Mouse (Mus musculus) forebrain, embryonic 10.5 days (tissue): ENCODE results near the gene Sash1. TPM values are rescaled to one million over a fixed set of nuclear protein-coding genes. Genes with fewer than 3 reads are reported as not detected.

ENCODE experiments used
- DNase-seq: peaks from one replicate; pipeline ENCODE4 v3.0.0-alpha.2; 2017; ENCODE audit warnings: low spot score; ENCODE audit errors: extremely low spot score
- H3K27ac ChIP-seq: fragments of 300-500 bp; sonication (generic); 2 replicates; pipeline ENCODE4 v1.5.1; 2016; ENCODE audit warnings: mild to moderate bottlenecking
- H3K27me3 ChIP-seq: fragments of 300-500 bp; sonication (generic); 2 replicates; pipeline ENCODE4 v1.6.1; 2016; ENCODE audit warnings: mild to moderate bottlenecking; ENCODE audit not compliant: poor library complexity, severe bottlenecking
- H3K36me3 ChIP-seq: fragments of 300-500 bp; sonication (generic); replicated peaks from 2 replicates; pipeline ENCODE4 v1.6.1; 2016; ENCODE audit warnings: mild to moderate bottlenecking, moderate library complexity
- H3K4me1 ChIP-seq: fragments of 300-500 bp; sonication (generic); 2 replicates; pipeline ENCODE4 v1.6.1; 2016
- H3K4me3 ChIP-seq: fragments of 300-500 bp; sonication (generic); 2 replicates; pipeline ENCODE4 v1.5.1; 2016; ENCODE audit warnings: mild to moderate bottlenecking, moderate library complexity
- H3K9me3 ChIP-seq: fragments of 300-500 bp; sonication (generic); 2 replicates; pipeline ENCODE4 v1.6.1; 2016; ENCODE audit warnings: mild to moderate bottlenecking, moderate library complexity
- WGBS: fragments of 180-500 bp; shearing (Covaris S2); methylation state at CpG from one replicate; pipeline ENCODE4 v1.1.7; 2016; 5-methylcytosine and 5-hydroxymethylcytosine counted together
- polyA plus RNA-seq: library from polyadenylated mRNA; unstranded; fragments of >200 nt; fragmentation: Nextera tagmentation; extraction: Ambion mirVana; gene quantifications from 2 replicates; pipeline ENCODE4 v1.2.1, GENCODE M21; 2016

Gene Sash1
- polyA plus RNA-seq, 1 experiment from 2014 or later, result 2.8 TPM

GRCm38 (mm10) chr10:8870368-8870767, 15.5 kb downstream of the Sash1 start:
- Histone ChIP-seq H3K27ac (no peak overlapping the region), H3K9me3 (no peaks in the 10 kb centered on the region), H3K4me3 (no peak overlapping the region), H3K27me3 (no peaks in the 10 kb centered on the region), H3K36me3 (no peaks in the 10 kb centered on the region; the same call in 1 of the 2 replicates), H3K4me1 (0 out of 2 replicates have a peak, but pooled peaks cover 3% of the 10 kb centered on the region)
- 88% methylated on average over 3 of the region's 3 CpGs for WGBS
- DNase-seq, result no peak

DNA sequence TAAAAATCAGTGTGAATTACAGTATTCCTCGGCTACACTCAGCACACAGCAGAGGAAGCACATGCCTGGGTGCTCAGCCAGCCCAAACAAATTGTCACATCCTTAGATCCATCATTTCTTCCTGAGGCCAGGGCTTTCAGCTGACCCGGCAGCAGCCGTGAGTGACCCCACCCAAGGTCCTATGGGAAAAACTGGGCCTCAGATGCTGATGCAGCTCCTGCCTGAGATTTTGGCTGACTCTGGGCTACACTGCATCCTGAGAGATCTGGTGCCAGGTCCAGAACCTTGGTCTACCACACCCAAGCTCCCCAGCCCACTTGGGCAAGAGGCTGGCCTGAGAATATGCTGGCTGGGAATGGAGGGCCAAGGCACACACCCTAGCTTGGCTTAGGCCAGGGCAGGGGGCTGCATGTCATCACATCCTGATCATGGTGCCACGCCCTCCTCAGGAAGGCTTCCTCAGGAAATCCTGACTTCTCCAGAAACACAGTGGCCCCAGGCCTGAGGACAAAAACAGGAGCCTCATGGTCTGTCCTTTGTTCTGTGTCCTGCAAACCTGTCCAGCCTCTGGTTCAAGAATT, 19.7 kb downstream of the Sash1 start:
- H3K36me3 ChIP-seq, result no peaks in the 10 kb centered on the region; the same call in 1 of the 2 replicates
- no peaks in the 10 kb centered on the region for H3K27me3 ChIP-seq
- WGBS, result 85% methylated on average over 4 of the region's 4 CpGs
- H3K4me1 ChIP-seq, result peaks cover 6% of the 10 kb centered on the region; the same call in 1 of the 2 replicates
- H3K9me3 ChIP-seq, result no peaks in the 10 kb centered on the region
- no peak for DNase-seq
- peak overlapping the region; percentile 21 for H3K27ac ChIP-seq
- H3K4me3 ChIP-seq, result no peak overlapping the region

DNA sequence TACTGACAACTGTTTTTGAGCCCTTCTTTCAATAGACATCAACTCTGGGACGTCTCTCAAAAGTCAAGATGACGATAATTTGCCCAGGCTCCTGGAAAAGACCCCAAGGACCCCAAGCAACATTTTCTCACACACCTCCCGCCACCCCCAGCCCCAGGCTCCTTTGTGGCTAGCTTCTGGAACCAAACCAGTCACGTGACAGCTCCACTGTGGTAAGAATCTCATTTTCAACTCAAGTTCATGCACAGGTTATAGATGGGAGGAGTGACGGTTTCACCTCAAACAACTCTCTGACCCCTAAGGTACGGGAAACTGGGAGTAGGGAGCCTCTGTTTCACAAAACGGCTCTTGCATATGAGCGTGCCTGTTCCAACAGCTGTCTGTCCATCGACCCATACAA, 25.2 kb downstream of the Sash1 start:
- DNase-seq, result no peak

GRCm38 (mm10) chr10:8858718-8859117, 27.2 kb downstream of the Sash1 start:
- H3K9me3 ChIP-seq, result no peaks in the 10 kb centered on the region
- no peak for DNase-seq
- no peak overlapping the region for H3K4me3 ChIP-seq
- H3K27me3 ChIP-seq, result no peaks in the 10 kb centered on the region
- no peak overlapping the region for H3K27ac ChIP-seq
- no peaks in the 10 kb centered on the region for H3K36me3 ChIP-seq
- WGBS, result 96% methylated on average over 7 of the region's 7 CpGs
- H3K4me1 ChIP-seq, result peaks cover 11% of the 10 kb centered on the region

More for the DNA sequence above, 25.2 kb downstream of the Sash1 start:
- no peak overlapping the region for H3K27ac ChIP-seq
- 83% methylated on average over 9 of the region's 9 CpGs for WGBS
- no peaks in the 10 kb centered on the region for H3K27me3 ChIP-seq
- no peaks in the 10 kb centered on the region for H3K36me3 ChIP-seq
- peaks cover 11% of the 10 kb centered on the region for H3K4me1 ChIP-seq
- H3K9me3 ChIP-seq, result no peaks in the 10 kb centered on the region
- H3K4me3 ChIP-seq, result no peak overlapping the region

GRCm38 (mm10) chr10:8856942-8857341, 28.9 kb downstream of the Sash1 start:
- no peak for DNase-seq
- 95% methylated on average over 2 of the region's 2 CpGs for WGBS
- H3K36me3 ChIP-seq, result no peaks in the 10 kb centered on the region
- no peaks in the 10 kb centered on the region for H3K27me3 ChIP-seq
- H3K9me3 ChIP-seq, result no peaks in the 10 kb centered on the region
- no peak overlapping the region for H3K27ac ChIP-seq
- H3K4me1 ChIP-seq, result peaks cover 11% of the 10 kb centered on the region
- no peak overlapping the region for H3K4me3 ChIP-seq

- Histone ChIP-seq H3K27ac (no peak overlapping the region), H3K4me3 (no peak overlapping the region), H3K9me3 (no peaks in the 10 kb centered on the region), H3K36me3 (0 out of 2 replicates have a peak, but pooled peaks cover 10% of the 10 kb centered on the region), H3K27me3 (no peaks in the 10 kb centered on the region), H3K4me1 (no peaks in the 10 kb centered on the region)
- WGBS, result 84% methylated on average over 7 of the region's 7 CpGs
- no peak for DNase-seq
Measured at GRCm38 (mm10) chr10:8853326-8853725, 32.5 kb downstream of the Sash1 start.

DNA sequence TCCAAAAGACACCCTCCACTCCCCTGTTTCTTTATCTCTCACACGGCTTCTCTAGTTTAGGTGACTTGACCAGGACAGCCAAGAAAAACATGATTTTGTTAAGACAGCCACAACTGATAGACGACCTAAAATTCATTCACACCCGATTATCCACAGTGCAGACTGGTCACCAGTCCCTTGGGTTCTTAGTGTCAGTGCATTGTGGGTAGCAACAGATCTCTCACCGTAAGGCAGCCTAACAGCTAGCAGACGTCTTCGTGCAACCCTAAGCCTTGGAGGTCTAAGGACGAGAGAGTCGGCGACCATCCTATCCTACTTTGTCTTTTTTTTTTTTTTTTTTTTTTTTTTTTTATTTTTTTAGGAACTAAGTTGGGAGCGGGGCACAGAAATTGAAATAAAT, 34.2 kb downstream of the Sash1 start:
- no peaks in the 10 kb centered on the region for H3K27me3 ChIP-seq
- H3K36me3 ChIP-seq, result 0 out of 2 replicates have a peak, but pooled peaks cover 10% of the 10 kb centered on the region
- no peak overlapping the region for H3K27ac ChIP-seq
- DNase-seq, result no peak
- no peaks in the 10 kb centered on the region for H3K9me3 ChIP-seq
- WGBS, result 92% methylated on average over 10 of the region's 10 CpGs
- H3K4me3 ChIP-seq, result no peak overlapping the region
- peaks cover 8% of the 10 kb centered on the region for H3K4me1 ChIP-seq

DNA sequence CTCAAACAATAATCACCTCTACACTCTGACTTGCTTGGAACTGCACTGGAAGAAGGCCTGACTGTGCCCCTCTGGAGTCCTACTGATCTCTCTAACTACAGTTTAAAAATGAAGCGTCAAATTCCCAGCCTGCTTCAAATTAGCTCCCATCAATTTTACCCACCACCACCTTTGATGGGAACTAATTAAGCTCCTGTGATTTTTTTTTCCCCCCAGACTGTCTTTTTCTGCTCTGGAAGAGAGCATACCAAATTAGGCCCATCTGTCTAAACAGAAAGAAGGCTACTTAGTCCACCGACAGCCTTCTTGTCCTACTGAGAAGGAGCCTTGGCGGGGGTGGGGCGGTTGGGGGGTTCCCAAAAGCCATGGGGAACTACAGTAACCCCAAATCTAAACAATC, 37.9 kb downstream of the Sash1 start:
- Histone ChIP-seq H3K9me3 (no peaks in the 10 kb centered on the region), H3K36me3 (0 out of 2 replicates have a peak, but pooled peaks cover 10% of the 10 kb centered on the region), H3K27ac (no peak overlapping the region), H3K27me3 (no peaks in the 10 kb centered on the region), H3K4me1 (peaks cover 18% of the 10 kb centered on the region), H3K4me3 (no peak overlapping the region)
- no peak for DNase-seq
- 70% methylated on average over 4 of the region's 4 CpGs for WGBS

- no peaks in the 10 kb centered on the region for H3K9me3 ChIP-seq
- 0 out of 2 replicates have a peak, but pooled peaks cover 10% of the 10 kb centered on the region for H3K36me3 ChIP-seq
- WGBS, result 97% methylated on average over 10 of the region's 10 CpGs
- DNase-seq, result no peak
- peaks cover 19% of the 10 kb centered on the region for H3K4me1 ChIP-seq
- no peaks in the 10 kb centered on the region for H3K27me3 ChIP-seq
- no peak overlapping the region for H3K27ac ChIP-seq
- no peak overlapping the region for H3K4me3 ChIP-seq
Measured at GRCm38 (mm10) chr10:8846258-8846657, 39.6 kb downstream of the Sash1 start.

DNA sequence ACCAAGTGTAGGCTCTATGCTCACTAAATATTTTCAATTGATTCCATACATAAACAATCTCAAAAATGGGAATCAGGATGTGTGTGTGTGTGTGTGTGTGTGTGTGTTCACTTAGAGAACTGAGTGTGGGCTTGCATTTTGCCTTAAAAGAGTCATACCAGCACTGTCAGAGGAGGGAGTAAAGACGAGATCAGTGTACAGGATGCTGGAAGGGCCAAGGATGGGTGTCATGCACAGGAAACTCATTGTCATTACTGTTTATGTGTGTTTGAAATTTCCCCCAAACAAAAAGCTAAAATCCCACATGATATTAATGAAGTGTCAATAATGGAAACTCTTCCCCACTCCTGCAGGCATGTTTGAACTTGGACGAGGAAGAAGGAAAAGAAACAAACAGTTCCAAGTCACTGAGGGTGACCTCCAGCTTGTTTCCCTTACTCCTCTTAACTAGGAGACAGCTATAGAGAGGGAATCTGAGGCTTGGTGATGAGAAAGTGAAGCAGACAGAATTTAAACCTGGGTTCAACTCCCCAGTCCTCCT, 40.6 kb downstream of the Sash1 start:
- H3K4me3 ChIP-seq, result no peak overlapping the region
- peaks cover 24% of the 10 kb centered on the region for H3K4me1 ChIP-seq
- DNase-seq, result no peak
- H3K27ac ChIP-seq, result no peak overlapping the region
- H3K9me3 ChIP-seq, result no peaks in the 10 kb centered on the region
- 0 out of 2 replicates have a peak, but pooled peaks cover 10% of the 10 kb centered on the region for H3K36me3 ChIP-seq
- 76% methylated on average over 2 of the region's 2 CpGs for WGBS
- H3K27me3 ChIP-seq, result no peaks in the 10 kb centered on the region

DNA sequence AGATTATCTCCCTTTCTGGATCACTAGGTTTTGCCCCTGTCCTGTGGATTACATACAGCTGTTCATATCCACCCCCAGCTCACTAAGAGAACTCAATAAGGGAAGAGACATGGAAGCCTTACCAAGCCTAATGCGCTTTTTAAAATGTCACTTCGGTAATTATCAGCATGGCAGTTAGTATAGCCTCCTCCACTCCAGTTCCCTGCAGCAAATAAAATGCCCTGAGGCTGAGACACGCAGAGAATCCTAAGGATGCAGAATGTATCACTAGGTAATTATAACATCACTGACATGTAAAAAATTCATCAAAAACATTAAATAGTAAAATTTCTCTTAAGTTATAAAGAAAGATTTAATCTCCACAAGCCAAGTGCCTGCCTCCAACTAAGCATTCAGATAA, 45.9 kb downstream of the Sash1 start:
- no peak for DNase-seq
- Histone ChIP-seq H3K36me3 (no peaks in the 10 kb centered on the region), H3K27ac (no peak overlapping the region), H3K27me3 (no peaks in the 10 kb centered on the region), H3K4me3 (no peak overlapping the region), H3K9me3 (no peaks in the 10 kb centered on the region), H3K4me1 (peaks cover 22% of the 10 kb centered on the region)
- WGBS, result 86% methylated on average over 3 of the region's 3 CpGs

GRCm38 (mm10) chr10:8833816-8834464, 51.9 kb downstream of the Sash1 start:
- no peak for DNase-seq
- 0 out of 2 replicates have a peak, but pooled peaks cover 8% of the 10 kb centered on the region for H3K36me3 ChIP-seq
- no peaks in the 10 kb centered on the region for H3K27me3 ChIP-seq
- no peaks in the 10 kb centered on the region for H3K4me1 ChIP-seq
- no peak overlapping the region for H3K4me3 ChIP-seq
- whole genome bisulfite sequencing, result 95% methylated on average over 17 of the region's 17 CpGs
- no peaks in the 10 kb centered on the region for H3K9me3 ChIP-seq
- no peak overlapping the region for H3K27ac ChIP-seq

DNA sequence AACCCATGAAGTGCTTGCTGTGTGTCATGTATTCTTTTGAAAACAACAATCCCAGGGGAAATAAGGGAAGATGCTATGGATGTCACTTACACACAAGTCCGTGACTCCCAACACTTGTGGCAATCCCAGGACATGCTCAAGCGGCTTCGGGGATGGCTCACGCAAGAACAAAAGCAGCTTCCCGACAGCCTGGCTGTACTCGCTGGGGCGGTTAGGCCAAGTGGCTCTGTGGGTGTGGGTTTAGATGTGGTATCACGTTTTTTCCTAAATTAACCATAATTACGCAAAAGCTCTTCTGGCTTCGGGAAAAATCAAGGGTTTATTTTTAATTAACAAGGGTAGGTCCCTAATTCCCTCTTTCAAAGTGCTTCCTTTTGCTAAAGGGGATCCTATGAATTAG, 59.6 kb downstream of the Sash1 start:
- Histone ChIP-seq H3K4me1 (peaks cover 29% of the 10 kb centered on the region), H3K4me3 (no peak overlapping the region), H3K27me3 (peaks cover 14% of the 10 kb centered on the region), H3K36me3 (0 out of 2 replicates have a peak, but pooled peaks cover 4% of the 10 kb centered on the region), H3K9me3 (no peaks in the 10 kb centered on the region), H3K27ac (0 out of 2 replicates have a peak overlapping the region, but pooled peaks have one; percentile 48)
- no peak for DNase-seq
- WGBS, result 36% methylated on average over 10 of the region's 10 CpGs
